ENCODE assay signal across 8 mouse cellular contexts in genomic region chr2:21958802-21959201, GRCm38 (mm10).
DNase-seq lines count a peak whose midpoint lies in the region; ATAC-seq and TF ChIP-seq lines count a peak whose summit lies in the region.
"Had no signal": no experiment of that assay in that cellular context is flagged by ENCODE, and none has a peak within 500 bp of the region (broad histone marks: within the 10 kb centered on the region; RNA-seq: fewer than 3 reads in every experiment).

No protein-coding gene starts in this region.

- H3K4me3 ChIP-seq in lung, postnatal 0 days (ENCODE audit: low read depth, low read length), result no peak overlapping the region
- no peak overlapping the region for H3K4me3 ChIP-seq in forebrain, embryonic 16.5 days (replicated peaks; ENCODE audit: low read length)
- no peak overlapping the region for H3K4me3 ChIP-seq in liver, embryonic 13.5 days (replicated peaks)

- no peak for TF ChIP-seq EP300 in lung, postnatal 0 days (IDR thresholded peaks at IDR 0.05)

- no peaks in the 10 kb centered on the region for H3K27me3 ChIP-seq in lung, postnatal 0 days (replicated peaks; ENCODE audit: insufficient read depth, low read length)
- H3K27me3 ChIP-seq in forebrain, embryonic 16.5 days (replicated peaks; ENCODE audit: control insufficient read depth, insufficient read depth, low read length), result no peaks in the 10 kb centered on the region
- H3K27me3 ChIP-seq in liver, embryonic 13.5 days, result no peaks in the 10 kb centered on the region

- TF ChIP-seq CTCF in lung, postnatal 0 days (IDR thresholded peaks at IDR 0.05), result no peak

- no peaks in the 10 kb centered on the region for H3K4me1 ChIP-seq in lung, postnatal 0 days (ENCODE audit: insufficient read depth, low read depth, low read length)
- peaks cover 21% of the 10 kb centered on the region for H3K4me1 ChIP-seq in forebrain, embryonic 16.5 days (replicated peaks; ENCODE audit: control insufficient read depth, insufficient read depth, low read length)
- peaks cover 21% of the 10 kb centered on the region for H3K4me1 ChIP-seq in liver, embryonic 13.5 days (replicated peaks)

- H3K36me3 ChIP-seq in lung, postnatal 0 days (ENCODE audit: insufficient read depth, low read length), result no peaks in the 10 kb centered on the region
- no peaks in the 10 kb centered on the region for H3K36me3 ChIP-seq in forebrain, embryonic 16.5 days (ENCODE audit: control insufficient read depth, insufficient read depth)
- no peaks in the 10 kb centered on the region for H3K36me3 ChIP-seq in liver, embryonic 13.5 days

- ATAC-seq in lung, postnatal 0 days, result no peak
- peak; percentile 55 for ATAC-seq in forebrain, embryonic 16.5 days
- no peak for ATAC-seq in liver, embryonic 13.5 days (ENCODE audit: low read depth)
- ATAC-seq in granulocyte monocyte progenitor cell, adult 5-6 weeks (replicated peaks; ENCODE audit: poor library complexity, severe bottlenecking), result no peak
- no peak for ATAC-seq in activated CD4-positive, CD25-positive, alpha-beta regulatory T cell, adult 4 months

- no peaks in the 10 kb centered on the region for H3K9me3 ChIP-seq in lung, postnatal 0 days (ENCODE audit: low read length)
- H3K9me3 ChIP-seq in forebrain, embryonic 16.5 days (ENCODE audit: control insufficient read depth, low read length), result no peaks in the 10 kb centered on the region
- H3K9me3 ChIP-seq in liver, embryonic 13.5 days (replicated peaks), result no peaks in the 10 kb centered on the region

- H3K4me2 ChIP-seq in lung, postnatal 0 days (replicated peaks; ENCODE audit: low read depth, low read length), result 0 out of 2 replicates have a peak overlapping the region, but pooled peaks have one; percentile 11
- H3K4me2 ChIP-seq in forebrain, embryonic 16.5 days (ENCODE audit: low read length), result peak overlapping the region; percentile 33
- peak overlapping the region; percentile 34 for H3K4me2 ChIP-seq in liver, embryonic 13.5 days

- H3K27ac ChIP-seq in lung, postnatal 0 days (ENCODE audit: low read length), result no peak overlapping the region
- H3K27ac ChIP-seq in forebrain, embryonic 16.5 days (ENCODE audit: low read length), result peak overlapping the region; percentile 81
- H3K27ac ChIP-seq in liver, embryonic 13.5 days, result no peak overlapping the region

- DNase-seq in lung, postnatal 0 days (ENCODE audit: low spot score), result no peak
- no peak for DNase-seq in lung, postnatal 10 days
- no peak for DNase-seq in liver, embryonic 13.5 days
- DNase-seq in gastrocnemius, adult 8-10 months (ENCODE audit: low spot score in 2 of 2), result no peak
- DNase-seq: right cerebral cortex, postnatal 4 days had no signal

- 55% methylated on average over 3 of the region's 3 CpGs for WGBS in lung, postnatal 0 days
- 29% methylated on average over 3 of the region's 3 CpGs for WGBS in forebrain, embryonic 16.5 days
- WGBS in liver, embryonic 13.5 days (ENCODE audit: insufficient replicate concordance), result 48% methylated on average over 3 of the region's 3 CpGs

- no peak overlapping the region for H3K9ac ChIP-seq in lung, postnatal 0 days (replicated peaks; ENCODE audit: low read depth)
- H3K9ac ChIP-seq in forebrain, embryonic 16.5 days (replicated peaks; ENCODE audit: low read depth, low read length), result peak overlapping the region; percentile 12; the same call in 1 of the 2 replicates
- H3K9ac ChIP-seq in liver, embryonic 13.5 days, result 0 out of 2 replicates have a peak overlapping the region, but pooled peaks have one; percentile 9
